Mouse (Mus musculus) stomach, postnatal 0 days (tissue): ENCODE data around the gene Tmprss11g. TPM values are rescaled to one million over a fixed set of nuclear protein-coding genes. Genes with fewer than 3 reads are reported as not detected.

Source experiments
- ATAC-seq: fragments of 200-750 bp; cut with Nextera tagmentation; 2 replicates; pipeline ENCODE4 v1.8.0; 2017; ENCODE audit not compliant: low FRiP score, low TSS enrichment
- DNase-seq: peaks from one replicate; pipeline ENCODE4 v3.0.0-alpha.2; 2016; ENCODE audit warnings: low spot score
- H3K27ac ChIP-seq: fragments of 300-500 bp; sonication (generic); replicated peaks from 2 replicates; pipeline ENCODE4 v1.5.1; 2014; ENCODE audit warnings: mild to moderate bottlenecking, control low read depth
- H3K27me3 ChIP-seq: fragments of 300-500 bp; sonication (generic); 2 replicates; pipeline ENCODE4 v1.6.1; 2014; ENCODE audit warnings: low read length; ENCODE audit not compliant: control insufficient read depth, insufficient read depth
- H3K36me3 ChIP-seq: fragments of 300-500 bp; sonication (generic); 2 replicates; pipeline ENCODE4 v1.6.1; 2014; ENCODE audit warnings: low read length, mixed read lengths; ENCODE audit not compliant: control insufficient read depth, insufficient read depth
- H3K4me1 ChIP-seq: fragments of 300-500 bp; sonication (generic); replicated peaks from 2 replicates; pipeline ENCODE4 v1.6.1; 2014; ENCODE audit warnings: antibody characterized with exemption; ENCODE audit not compliant: control insufficient read depth, insufficient read depth
- H3K4me2 ChIP-seq: fragments of 300-500 bp; sonication (generic); replicated peaks from 2 replicates; pipeline ENCODE4 v1.6.1; 2014; ENCODE audit warnings: low read depth, mild to moderate bottlenecking, control low read depth, moderate library complexity
- H3K4me3 ChIP-seq: fragments of 300-500 bp; sonication (generic); 2 replicates; pipeline ENCODE4 v1.5.1; 2014; ENCODE audit warnings: low read depth, low read length, control low read depth
- H3K9ac ChIP-seq: fragments of 300-500 bp; sonication (generic); 2 replicates; pipeline ENCODE4 v1.6.1; 2014; ENCODE audit warnings: mild to moderate bottlenecking, low read length, control low read depth, mixed read lengths
- H3K9me3 ChIP-seq: fragments of 300-500 bp; sonication (generic); 2 replicates; pipeline ENCODE4 v1.6.1; 2016; ENCODE audit warnings: low read length; ENCODE audit not compliant: control insufficient read depth
- CTCF ChIP-seq: IDR thresholded peaks from 2 replicates; pipeline ENCODE4 v1.5.1; 2016; ENCODE audit warnings: antibody characterized with exemption, low read depth, mild to moderate bottlenecking, moderate library complexity
- EP300 ChIP-seq: optimal IDR thresholded peaks from 2 replicates; pipeline ENCODE3; 2016; ENCODE audit warnings: antibody characterized with exemption
- WGBS: fragments of 180-500 bp; shearing (Covaris S2); extraction: QIAGEN DNeasy Blood & Tissue Kit; methylation state at CpG from one replicate; pipeline ENCODE4 v1.1.7; 2014; 5-methylcytosine and 5-hydroxymethylcytosine counted together
- polyA plus RNA-seq: library from polyadenylated mRNA; unstranded; fragments of >200 nt; fragmentation: Nextera tagmentation; extraction: Ambion mirVana; gene quantifications from 2 replicates; pipeline ENCODE4 v1.2.1, GENCODE M21; 2015

Tmprss11g gene
- 3.5 and 4.9 TPM in 2 replicates for polyA plus RNA-seq

DNA sequence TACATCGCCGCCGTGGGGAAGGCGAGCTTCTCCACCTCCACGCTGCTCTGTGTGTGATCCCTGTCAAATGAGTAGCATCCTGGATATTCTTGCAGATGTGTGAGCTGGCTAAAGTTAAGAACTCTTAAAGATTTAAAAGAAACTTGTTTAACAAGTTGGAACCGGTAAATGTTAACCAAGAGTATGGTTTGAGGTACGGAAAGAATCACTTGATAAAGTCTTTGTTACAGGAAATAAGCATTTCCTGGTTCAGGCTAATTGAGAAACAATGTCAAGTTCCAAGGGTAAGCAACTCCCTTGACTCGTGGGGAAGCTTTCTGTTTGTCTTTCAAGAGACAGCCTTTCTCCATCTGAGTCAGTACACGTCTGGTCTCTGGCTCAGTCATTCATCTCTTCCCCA lies at the start of gene Tmprss11g:
TSS of gene Tmprss11g (minus strand) at position 101 of the 400 bp plus-strand sequence.
- 63% methylated on average over 9 of the region's 9 CpGs for WGBS
- Histone ChIP-seq H3K4me1 (no peaks in the 10 kb centered on the region), H3K4me3 (no peak within 1 kb of the TSS), H3K9ac (no peak within 1 kb of the TSS), H3K9me3 (no peaks in the 10 kb centered on the region), H3K4me2 (no peak within 1 kb of the TSS), H3K27ac (no peak within 1 kb of the TSS), H3K27me3 (no peaks in the 10 kb centered on the region), H3K36me3 (no peaks in the 10 kb centered on the region)
- TF ChIP-seq CTCF (no peak), EP300 (no peak)
- ATAC-seq (no peak), DNase-seq (no peak)

DNA sequence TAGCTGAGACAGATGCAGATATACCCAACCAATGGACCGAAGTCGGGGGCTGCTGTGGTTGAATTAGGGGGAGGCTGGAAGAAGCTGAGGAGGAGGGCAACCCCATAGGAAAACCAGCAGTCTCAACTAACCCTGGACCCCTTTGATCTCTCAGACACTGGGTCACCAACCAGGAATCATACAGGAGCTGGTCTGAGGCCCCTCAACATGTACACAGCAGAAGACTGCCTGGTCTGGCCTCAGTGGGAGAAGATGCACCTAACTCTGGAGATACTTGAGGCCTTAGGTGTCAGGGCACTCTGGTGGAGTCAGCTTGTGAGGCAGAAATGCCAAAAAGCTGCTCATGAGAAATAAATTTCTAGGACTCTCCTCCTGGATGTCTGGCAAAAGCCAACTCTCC lies 28.3 kb upstream of the Tmprss11g start:
- WGBS: 84% methylated on average over 2 of the region's 2 CpGs
- no peak for ATAC-seq

DNA sequence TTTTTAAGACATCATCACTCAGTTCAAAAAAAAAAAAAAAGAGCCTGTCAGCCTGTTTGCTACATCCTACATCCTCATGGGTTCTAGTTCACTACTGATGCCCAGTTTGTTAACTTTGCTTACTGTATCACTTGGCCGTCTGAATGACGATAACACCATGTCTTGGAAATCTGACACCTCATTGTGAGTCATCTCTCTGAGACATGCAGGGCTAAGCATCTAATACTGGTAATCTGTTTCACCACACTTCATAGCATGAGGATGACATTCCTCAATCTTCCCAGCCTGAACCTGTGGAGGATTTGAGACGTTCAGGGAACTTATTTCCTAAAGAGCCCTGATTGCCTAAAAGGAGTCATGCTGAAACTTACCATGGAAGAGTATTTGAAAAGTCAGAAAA lies 22.2 kb upstream of the Tmprss11g start:
- no peak overlapping the region for H3K9ac ChIP-seq
- H3K27me3 ChIP-seq: no peaks in the 10 kb centered on the region
- no peak for ATAC-seq
- no peaks in the 10 kb centered on the region for H3K36me3 ChIP-seq
- DNase-seq: no peak
- H3K4me1 ChIP-seq: no peaks in the 10 kb centered on the region
- no peak overlapping the region for H3K4me3 ChIP-seq
- H3K9me3 ChIP-seq: no peaks in the 10 kb centered on the region
- TF ChIP-seq CTCF (no peak), EP300 (no peak)
- H3K27ac ChIP-seq: no peak overlapping the region
- H3K4me2 ChIP-seq: no peak overlapping the region
- WGBS: 59% methylated on average over 3 of the region's 3 CpGs

More for the DNA sequence above, 28.3 kb upstream of the Tmprss11g start:
- H3K36me3 ChIP-seq: no peaks in the 10 kb centered on the region
- no peak overlapping the region for H3K27ac ChIP-seq
- H3K27me3 ChIP-seq: no peaks in the 10 kb centered on the region
- H3K4me3 ChIP-seq: no peak overlapping the region
- H3K9me3 ChIP-seq: no peaks in the 10 kb centered on the region
- DNase-seq: no peak
- TF ChIP-seq CTCF (no peak), EP300 (no peak)
- H3K9ac ChIP-seq: no peak overlapping the region
- no peak overlapping the region for H3K4me2 ChIP-seq
- no peaks in the 10 kb centered on the region for H3K4me1 ChIP-seq

DNA sequence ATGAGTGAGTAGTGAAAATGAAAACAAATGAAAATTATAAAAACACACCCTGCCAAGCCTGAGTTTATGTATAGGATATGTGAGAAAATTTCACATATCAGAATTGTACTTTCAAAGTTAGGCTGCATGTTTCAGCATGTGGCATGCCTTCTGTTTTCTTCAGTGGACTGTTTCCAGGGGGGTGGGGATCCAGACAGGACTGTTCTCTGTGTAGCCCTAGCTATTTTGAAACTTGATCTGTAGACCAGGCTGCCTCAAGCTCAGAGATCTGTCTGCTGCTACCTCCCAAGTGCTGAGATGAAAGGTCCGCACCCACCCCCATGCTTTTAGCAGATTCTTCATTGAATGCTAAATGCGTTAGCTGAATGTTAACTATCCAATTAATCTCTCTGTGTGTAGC lies 10.3 kb upstream of the Tmprss11g start:
- ATAC-seq: no peak
- H3K9ac ChIP-seq: no peak overlapping the region
- no peaks in the 10 kb centered on the region for H3K27me3 ChIP-seq
- no peak overlapping the region for H3K4me2 ChIP-seq
- 35% methylated on average over 2 of the region's 2 CpGs for WGBS
- no peak for TF ChIP-seq CTCF
- no peak for TF ChIP-seq EP300
- no peaks in the 10 kb centered on the region for H3K36me3 ChIP-seq
- H3K27ac ChIP-seq: no peak overlapping the region
- H3K9me3 ChIP-seq: no peaks in the 10 kb centered on the region
- no peak overlapping the region for H3K4me3 ChIP-seq
- no peak for DNase-seq
- H3K4me1 ChIP-seq: no peaks in the 10 kb centered on the region

DNA sequence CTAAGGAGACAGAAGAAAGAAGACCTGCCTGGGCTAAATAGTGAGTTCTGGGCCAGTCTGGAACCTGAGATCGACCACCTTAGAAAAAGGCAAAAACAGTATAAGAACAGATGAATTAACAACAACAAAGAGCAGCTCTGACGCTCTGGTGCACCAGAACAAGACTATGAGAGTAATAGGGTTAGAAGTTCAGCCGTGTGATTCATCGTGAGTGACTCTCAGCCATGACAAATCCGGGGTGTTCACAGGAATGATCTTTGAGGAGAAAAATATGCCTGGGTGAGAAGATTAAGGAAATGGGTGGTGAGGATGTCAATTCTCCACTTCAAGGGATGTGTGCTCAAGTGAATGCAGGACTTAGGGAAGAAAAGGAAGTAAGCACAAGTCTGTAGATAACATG lies 6.9 kb downstream of the Tmprss11g start:
- Histone ChIP-seq H3K4me2 (no peak overlapping the region), H3K9me3 (no peaks in the 10 kb centered on the region), H3K27me3 (no peaks in the 10 kb centered on the region), H3K9ac (no peak overlapping the region), H3K27ac (no peak overlapping the region), H3K36me3 (no peaks in the 10 kb centered on the region), H3K4me1 (no peaks in the 10 kb centered on the region), H3K4me3 (no peak overlapping the region)
- TF ChIP-seq EP300 (no peak), CTCF (no peak)
- WGBS: 51% methylated on average over 5 of the region's 5 CpGs
- DNase-seq (no peak), ATAC-seq (no peak)

DNA sequence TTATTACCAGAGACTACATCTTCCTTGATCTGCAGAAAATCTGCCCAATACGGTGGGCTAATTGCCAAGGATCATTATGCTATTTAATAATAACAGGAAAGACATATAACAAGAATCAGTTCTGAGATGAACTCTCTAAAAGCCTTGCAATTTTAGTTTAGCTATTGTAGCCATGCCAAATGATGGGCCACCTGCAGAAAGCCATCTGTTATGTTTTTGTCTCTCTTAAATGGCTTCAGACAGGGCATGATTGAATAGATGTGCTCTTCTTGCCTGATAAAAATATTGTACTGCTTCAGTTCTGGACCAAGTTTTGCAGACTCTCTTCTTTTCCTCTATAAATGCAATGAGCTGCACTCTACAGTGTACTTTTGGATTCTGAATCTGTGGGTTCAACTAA lies 24.9 kb downstream of the Tmprss11g start:
- no peak overlapping the region for H3K4me3 ChIP-seq
- no peaks in the 10 kb centered on the region for H3K9me3 ChIP-seq
- H3K27me3 ChIP-seq: no peaks in the 10 kb centered on the region
- DNase-seq (no peak), ATAC-seq (no peak)
- 70% methylated on average over 1 of the region's 1 CpGs for WGBS
- H3K4me2 ChIP-seq: no peak overlapping the region
- no peak for TF ChIP-seq CTCF
- no peak for TF ChIP-seq EP300
- no peak overlapping the region for H3K9ac ChIP-seq
- H3K36me3 ChIP-seq: no peaks in the 10 kb centered on the region
- H3K4me1 ChIP-seq: no peaks in the 10 kb centered on the region
- H3K27ac ChIP-seq: no peak overlapping the region
